Mouse (Mus musculus) stomach, postnatal 0 days (tissue): ENCODE data around the gene Pcp4l1.

Experiments
- CTCF ChIP-seq: IDR thresholded peaks from 2 replicates; pipeline ENCODE4 v1.5.1; 2016; ENCODE audit warnings: antibody characterized with exemption, low read depth, mild to moderate bottlenecking, moderate library complexity
- EP300 ChIP-seq: optimal IDR thresholded peaks from 2 replicates; pipeline ENCODE3; 2016; ENCODE audit warnings: antibody characterized with exemption

DNA sequence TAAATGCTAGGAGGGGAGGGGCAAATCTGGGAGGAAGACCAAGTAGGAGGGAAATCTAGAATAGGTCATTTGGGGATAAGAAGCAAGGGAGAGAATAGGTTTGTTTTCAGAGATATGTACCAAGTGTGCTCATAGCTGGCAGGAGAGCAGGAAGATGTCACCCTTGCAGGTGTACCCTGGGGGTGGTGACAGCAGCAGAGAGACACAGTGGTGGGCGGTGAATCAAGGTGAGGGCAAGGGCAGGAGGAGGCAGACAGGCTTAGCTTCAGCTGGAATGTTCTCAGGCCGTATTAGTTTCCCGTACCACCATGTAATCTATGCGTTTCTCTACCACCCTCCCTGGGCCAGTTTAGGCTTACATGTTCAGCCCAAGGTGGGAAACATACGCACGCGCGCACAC lies 23.3 kb downstream of the Pcp4l1 start:
- TF ChIP-seq CTCF, result no peak
- no peak for TF ChIP-seq EP300
